8 mouse cellular contexts compared by ENCODE assay signal in genomic region chr11:88599332-88600130, GRCm38 (mm10).
DNase-seq lines count a peak whose midpoint lies in the region; ATAC-seq and TF ChIP-seq lines count a peak whose summit lies in the region.

No protein-coding gene starts in this region.

- H3K27ac ChIP-seq in lung, embryonic 14.5 days (ENCODE audit: low read depth) = 0 out of 2 replicates have a peak overlapping the region, but pooled peaks have one; percentile 27
- H3K27ac ChIP-seq in forebrain, embryonic 13.5 days = peak overlapping the region; percentile 61

- DNase-seq in lung, embryonic 14.5 days = no peak
- DNase-seq in lung, postnatal 4 days = no peak
- DNase-seq in T-cell, adult 2 months (ENCODE audit: low spot score) = peak; percentile 27
- DNase-seq in layer of hippocampus, adult 9-11 months = peak; percentile 46
- peak; percentile 63 for DNase-seq in naive thymus-derived CD4-positive, alpha-beta T cell, adult 2 months (ENCODE audit: low read depth)
- DNase-seq in urinary bladder, postnatal 10 days (ENCODE audit: low spot score) = no peak
- DNase-seq in gastrocnemius, adult 18-20 months (ENCODE audit: low spot score) = no peak

- H3K4me3 ChIP-seq in lung, embryonic 14.5 days (ENCODE audit: low read depth, low read length) = no peak overlapping the region
- H3K4me3 ChIP-seq in forebrain, embryonic 13.5 days = no peak overlapping the region

- 58% methylated on average over 17 of the region's 17 CpGs for WGBS in lung, embryonic 14.5 days
- whole genome bisulfite sequencing in forebrain, embryonic 13.5 days = 62% methylated on average over 17 of the region's 17 CpGs

- no peak for ATAC-seq in lung, embryonic 14.5 days (ENCODE audit: insufficient read depth)
- ATAC-seq in forebrain, embryonic 13.5 days = peak; percentile 61

- no peak overlapping the region for H3K4me2 ChIP-seq in lung, embryonic 14.5 days
- no peak overlapping the region for H3K4me2 ChIP-seq in forebrain, embryonic 13.5 days

- H3K9ac ChIP-seq in lung, embryonic 14.5 days = no peak overlapping the region
- peak overlapping the region; percentile 40; the same call in 1 of the 2 replicates for H3K9ac ChIP-seq in forebrain, embryonic 13.5 days

- no peak for TF ChIP-seq CTCF in lung, embryonic 14.5 days (IDR thresholded peaks at IDR 0.05; ENCODE audit: low read depth)

- peaks cover 20% of the 10 kb centered on the region for H3K4me1 ChIP-seq in lung, embryonic 14.5 days (ENCODE audit: insufficient read depth)
- H3K4me1 ChIP-seq in forebrain, embryonic 13.5 days = peaks cover 69% of the 10 kb centered on the region

- 0 out of 2 replicates have a peak, but pooled peaks cover 4% of the 10 kb centered on the region for H3K36me3 ChIP-seq in lung, embryonic 14.5 days (ENCODE audit: insufficient read depth)
- H3K36me3 ChIP-seq in forebrain, embryonic 13.5 days (ENCODE audit: poor library complexity, severe bottlenecking) = peaks cover 23% of the 10 kb centered on the region

- H3K27me3 ChIP-seq in lung, embryonic 14.5 days (ENCODE audit: insufficient read depth, low read length) = no peaks in the 10 kb centered on the region
- no peaks in the 10 kb centered on the region for H3K27me3 ChIP-seq in forebrain, embryonic 13.5 days

- H3K9me3 ChIP-seq in lung, embryonic 14.5 days (ENCODE audit: low read depth, low read length) = no peaks in the 10 kb centered on the region
- H3K9me3 ChIP-seq in forebrain, embryonic 13.5 days (replicated peaks) = no peaks in the 10 kb centered on the region

Comparison
In these comparisons a context has a peak if more than half of its experiments do, and no peak if none do; other contexts are left out.
1. DNase-seq: peak in T-cell, adult 2 months (single experiment), layer of hippocampus, adult 9-11 months (single experiment) and naive thymus-derived CD4-positive, alpha-beta T cell, adult 2 months (single experiment); none in lung, embryonic 14.5 days (single experiment), lung, postnatal 4 days (0 of 2), urinary bladder, postnatal 10 days (single experiment) and gastrocnemius, adult 18-20 months (single experiment).